Mouse (Mus musculus) MEL (cell line): ENCODE data around the gene Afap1l2. TPM values are rescaled to one million over a fixed set of nuclear protein-coding genes. Genes with fewer than 3 reads are reported as not detected.

Experiments used
- DNase-seq: peaks from one replicate; pipeline ENCODE4 v3.0.0; 2011; ENCODE audit warnings: low read depth, low spot score
- H3K27ac ChIP-seq: 2 replicates; pipeline ENCODE4 v1.5.1; 2012; ENCODE audit warnings: low read depth, mild to moderate bottlenecking, control low read depth, low read length, moderate library complexity; ENCODE audit not compliant: control insufficient read depth
- H3K27me3 ChIP-seq, 2 experiments: fragments of 150-350 bp in 1 of 2; sonication (generic) in 1 of 2; 2 replicates each; pipeline ENCODE4 v1.6.1; 2012; ENCODE audit warnings: low read length in 2 of 2, mild to moderate bottlenecking in 2 of 2, improper control_type of control experiment in 1 of 2, moderate library complexity in 1 of 2; ENCODE audit not compliant: insufficient read depth in 2 of 2, control insufficient read depth in 1 of 2
- H3K36me3 ChIP-seq, 2 experiments: 2 replicates each; pipeline ENCODE4 v1.6.1; 2012 to 2014; ENCODE audit warnings: low read length in 2 of 2, improper control_type of control experiment in 1 of 2, inconsistent platforms in 1 of 2, mild to moderate bottlenecking in 1 of 2; ENCODE audit not compliant: insufficient read depth in 2 of 2, control insufficient read depth in 1 of 2
- H3K4me1 ChIP-seq, 2 experiments: fragments of 150-350 bp in 1 of 2; sonication (generic) in 1 of 2; 2 replicates each; pipeline ENCODE4 v1.6.1; 2012; ENCODE audit warnings: low read length in 2 of 2, improper control_type of control experiment in 1 of 2, mild to moderate bottlenecking in 1 of 2; ENCODE audit not compliant: insufficient read depth in 2 of 2, control insufficient read depth in 1 of 2
- H3K4me3 ChIP-seq, 2 experiments: fragments of 150-350 bp in 1 of 2; sonication (generic) in 1 of 2; 2 replicates each; pipeline ENCODE4 v1.5.1; 2012; ENCODE audit warnings: low read depth in 2 of 2, low read length in 2 of 2, mild to moderate bottlenecking in 2 of 2, moderate library complexity in 2 of 2, control low read depth in 1 of 2, improper control_type of control experiment in 1 of 2; ENCODE audit not compliant: control insufficient read depth in 1 of 2, insufficient read depth in 1 of 2
- H3K79me2 ChIP-seq: 2 replicates; pipeline ENCODE4 v1.6.1; 2012; ENCODE audit warnings: mild to moderate bottlenecking, low read length, moderate library complexity; ENCODE audit not compliant: control insufficient read depth, poor library complexity, insufficient read depth
- H3K9ac ChIP-seq: 2 replicates; pipeline ENCODE4 v1.6.1; 2012; ENCODE audit warnings: low read depth, mild to moderate bottlenecking, control low read depth, low read length, moderate library complexity; ENCODE audit not compliant: control insufficient read depth, poor library complexity, severe bottlenecking
- H3K9me3 ChIP-seq: fragments of 150-350 bp; sonication (generic); replicated peaks from 2 replicates; pipeline ENCODE4 v1.6.1; 2012; ENCODE audit warnings: mild to moderate bottlenecking, low read length, improper control_type of control experiment, moderate library complexity; ENCODE audit not compliant: insufficient read depth
- BHLHE40 ChIP-seq: IDR thresholded peaks from 2 replicates; pipeline ENCODE4 v1.6.1; 2012; ENCODE audit warnings: low read depth, mild to moderate bottlenecking, inconsistent platforms, low read length, improper control_type of control experiment, borderline replicate concordance
- CHD1 ChIP-seq: IDR thresholded peaks from 2 replicates; pipeline ENCODE4 v1.6.1; 2012; ENCODE audit warnings: low read depth, mild to moderate bottlenecking, inconsistent platforms, low read length, improper control_type of control experiment
- CHD2 ChIP-seq: IDR thresholded peaks from 2 replicates; pipeline ENCODE4 v1.6.1; 2011; ENCODE audit warnings: low read length, improper control_type of control experiment
- ELF1 ChIP-seq: IDR thresholded peaks from 2 replicates; pipeline ENCODE4 v1.6.1; 2014; ENCODE audit warnings: low read depth, mild to moderate bottlenecking, inconsistent platforms, low read length, improper control_type of control experiment, moderate library complexity
- EP300 ChIP-seq, 2 experiments: IDR thresholded peaks; 2 replicates each; pipeline ENCODE4 v1.6.1; 2011; ENCODE audit warnings: improper control_type of control experiment in 2 of 2, low read length in 2 of 2, low read depth in 1 of 2, mild to moderate bottlenecking in 1 of 2
- GABPA ChIP-seq: IDR thresholded peaks from 2 replicates; pipeline ENCODE4 v1.6.1; 2012; ENCODE audit warnings: low read depth, mild to moderate bottlenecking, inconsistent platforms, low read length, improper control_type of control experiment, moderate library complexity
- JUND ChIP-seq: IDR thresholded peaks from 2 replicates; pipeline ENCODE4 v1.6.1; 2011; ENCODE audit warnings: low read depth, mild to moderate bottlenecking, improper control_type of control experiment, low read length
- MAFK ChIP-seq: IDR thresholded peaks from 2 replicates; pipeline ENCODE4 v1.6.1; 2011; ENCODE audit warnings: low read depth, mild to moderate bottlenecking, low read length, improper control_type of control experiment, borderline replicate concordance
- MAX ChIP-seq: IDR thresholded peaks from 2 replicates; pipeline ENCODE4 v1.6.1; 2011; ENCODE audit warnings: low read length, improper control_type of control experiment
- MEF2A ChIP-seq: IDR thresholded peaks from 2 replicates; pipeline ENCODE4 v1.6.1; 2014; ENCODE audit warnings: low read depth, mild to moderate bottlenecking, inconsistent platforms, low read length, improper control_type of control experiment; ENCODE audit not compliant: poor library complexity, insufficient replicate concordance, severe bottlenecking; ENCODE audit errors: extremely low read depth
- MXI1 ChIP-seq: IDR thresholded peaks from 2 replicates; pipeline ENCODE4 v1.6.1; 2011; ENCODE audit warnings: mild to moderate bottlenecking, low read depth, low read length, improper control_type of control experiment
- MYC ChIP-seq: IDR thresholded peaks from 2 replicates; pipeline ENCODE4 v1.6.1; 2011; ENCODE audit warnings: low read depth, mild to moderate bottlenecking, low read length, improper control_type of control experiment, moderate library complexity
- NELFE ChIP-seq: IDR thresholded peaks from 2 replicates; pipeline ENCODE4 v1.6.1; 2011; ENCODE audit warnings: low read depth, low read length, improper control_type of control experiment
- POLR2AphosphoS2 ChIP-seq: IDR thresholded peaks from 2 replicates; pipeline ENCODE4 v1.6.1; 2011; ENCODE audit warnings: low read length, improper control_type of control experiment
- POLR2AphosphoS5 ChIP-seq: IDR thresholded peaks from 2 replicates; pipeline ENCODE4 v1.6.1; 2012; ENCODE audit warnings: low read depth, borderline replicate concordance, mild to moderate bottlenecking, inconsistent platforms, low read length, moderate library complexity, mixed read lengths
- SIN3A ChIP-seq: IDR thresholded peaks from 2 replicates; pipeline ENCODE4 v1.6.1; 2012; ENCODE audit warnings: low read length, improper control_type of control experiment, inconsistent platforms
- SMC3 ChIP-seq: IDR thresholded peaks from 2 replicates; pipeline ENCODE4 v1.6.1; 2011; ENCODE audit warnings: low read depth, low read length, improper control_type of control experiment
- TBP ChIP-seq: IDR thresholded peaks from 2 replicates; pipeline ENCODE4 v1.8.0; 2011; ENCODE audit warnings: low read depth, low read length, improper control_type of control experiment
- UBTF ChIP-seq: IDR thresholded peaks from 2 replicates; pipeline ENCODE4 v1.6.1; 2012; ENCODE audit warnings: low read depth, mild to moderate bottlenecking, inconsistent platforms, low read length, improper control_type of control experiment, moderate library complexity, borderline replicate concordance; ENCODE audit not compliant: insufficient read depth
- USF1 ChIP-seq: IDR thresholded peaks from 2 replicates; pipeline ENCODE4 v1.6.1; 2014; ENCODE audit warnings: low read depth, mild to moderate bottlenecking, inconsistent platforms, low read length, improper control_type of control experiment, moderate library complexity
- USF2 ChIP-seq, 2 experiments: IDR thresholded peaks; 2 replicates each; pipeline ENCODE4 v1.6.1; 2011 to 2012; ENCODE audit warnings: improper control_type of control experiment in 2 of 2, low read length in 2 of 2, borderline replicate concordance in 1 of 2, inconsistent platforms in 1 of 2, low read depth in 1 of 2, mild to moderate bottlenecking in 1 of 2; ENCODE audit not compliant: insufficient read depth in 1 of 2
- polyA plus RNA-seq, 2 experiments: library from polyadenylated mRNA; stranded (reverse) in 1 of 2; unstranded in 1 of 2; fragments of >175 nt in 1 of 2; fragments of >200 nt in 1 of 2; gene quantifications; 2 replicates each; pipeline versions ENCODE4 v1.2.1 to v1.2.4; 2012; ENCODE audit warnings: low replicate concordance in 2 of 2, low read depth in 1 of 2; ENCODE audit not compliant: insufficient read length in 2 of 2, insufficient read depth in 1 of 2, missing spikeins in 1 of 2
- total RNA-seq: library from RNA; depleted of rRNA; stranded (reverse); fragments of 300-350 nt; gene quantifications from 2 replicates; pipeline ENCODE4 v1.2.3, GENCODE M21; 2012

Gene Afap1l2
- total and polyA plus RNA-seq, 3 experiments: not detected

DNA sequence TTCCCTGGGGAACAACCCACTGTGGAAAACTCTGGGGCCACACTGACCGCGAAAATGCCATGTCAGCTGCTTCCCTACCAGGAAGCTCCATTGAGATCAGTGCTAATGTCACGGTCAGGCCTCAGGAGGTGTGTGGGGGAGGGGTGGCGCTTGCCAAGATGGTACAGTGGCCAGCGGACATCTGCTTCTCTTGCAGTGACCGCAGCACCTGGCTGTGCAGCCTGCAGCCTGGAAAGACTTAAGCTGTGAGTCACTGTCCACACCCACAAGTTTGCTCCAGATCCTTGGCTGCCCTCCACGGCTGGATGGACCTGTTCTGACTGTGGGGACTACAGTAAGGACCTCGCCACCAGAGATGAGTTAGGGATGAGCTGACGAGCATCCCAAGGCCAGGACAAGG is 68.2 kb downstream of the Afap1l2 start:
- Histone ChIP-seq H3K27me3 (no peaks in the 10 kb centered on the region), H3K27ac (no peak overlapping the region), H3K9me3 (no peaks in the 10 kb centered on the region)
- no peak for DNase-seq
- TF ChIP-seq MXI1: no peak
- TF ChIP-seq SMC3: no peak
- TF ChIP-seq EP300 (IDR thresholded peaks at IDR 0.05; ENCODE audit: low read depth in 1 of 2, low read length in 2 of 2): no peak
- no peak for TF ChIP-seq USF2 (IDR thresholded peaks at IDR 0.05; ENCODE audit: borderline replicate concordance in 1 of 2, insufficient read depth in 1 of 2, low read depth in 1 of 2, low read length in 2 of 2)
- TF ChIP-seq CHD1: no peak
- no peak for TF ChIP-seq USF1
- no peak for TF ChIP-seq UBTF
- no peak for TF ChIP-seq MYC
- no peak for TF ChIP-seq MAX
- TF ChIP-seq, all 39 proteins: peak for 0
- Histone ChIP-seq H3K79me2 (no peaks in the 10 kb centered on the region), H3K36me3 (no peaks in the 10 kb centered on the region), H3K9ac (no peak overlapping the region), H3K4me1 (no peaks in the 10 kb centered on the region), H3K4me3 (no peak overlapping the region)

DNA sequence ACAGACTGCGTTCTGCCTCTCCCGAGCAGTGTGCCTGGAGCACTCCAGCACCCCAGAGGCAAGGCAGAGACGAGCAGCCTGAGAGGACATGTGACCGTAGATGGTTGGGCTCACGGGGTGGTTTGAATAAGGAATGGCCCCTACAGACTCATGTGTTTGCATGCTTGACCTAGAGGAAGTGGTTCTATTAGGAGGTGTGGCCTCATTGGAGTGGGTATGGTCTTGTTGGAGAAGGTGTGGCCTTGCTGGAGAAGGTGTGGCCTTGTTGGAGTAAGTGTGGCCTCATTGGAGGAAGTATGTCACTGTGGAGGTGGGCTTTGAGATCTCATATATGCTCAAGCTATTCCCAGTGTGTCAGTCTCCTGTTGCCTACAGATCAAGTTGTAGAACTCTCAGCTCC is 70.1 kb downstream of the Afap1l2 start:
- no peaks in the 10 kb centered on the region for H3K36me3 ChIP-seq
- H3K4me1 ChIP-seq: no peaks in the 10 kb centered on the region
- no peak overlapping the region for H3K27ac ChIP-seq
- DNase-seq: no peak
- H3K4me3 ChIP-seq: no peak overlapping the region
- no peaks in the 10 kb centered on the region for H3K9me3 ChIP-seq
- no peak overlapping the region for H3K9ac ChIP-seq
- H3K27me3 ChIP-seq: no peaks in the 10 kb centered on the region
- H3K79me2 ChIP-seq: no peaks in the 10 kb centered on the region
- TF ChIP-seq EP300 (IDR thresholded peaks at IDR 0.05; ENCODE audit: low read depth in 1 of 2, low read length in 2 of 2) (no peak), USF1 (no peak), MAFK (no peak), POLR2AphosphoS2 (no peak), GABPA (no peak), MXI1 (no peak), NELFE (no peak), CHD2 (no peak), POLR2AphosphoS5 (no peak), TBP (no peak), SIN3A (no peak), MYC (no peak), BHLHE40 (no peak), JUND (no peak), MEF2A (no peak), ELF1 (no peak)
